Mouse (Mus musculus) forebrain, embryonic 15.5 days (tissue): ENCODE results near the gene Pgk1. TPM values are rescaled to one million over a fixed set of nuclear protein-coding genes. Genes with fewer than 3 reads are reported as not detected.

Source experiments
- polyA plus RNA-seq: library from polyadenylated mRNA; unstranded; fragments of >200 nt; fragmentation: Nextera tagmentation; extraction: Ambion mirVana; gene quantifications from 2 replicates; pipeline ENCODE4 v1.2.1, GENCODE M21; 2015

Gene Pgk1
- polyA plus RNA-seq, 1 experiment from 2014 or later = 262 TPM

Other genes starting within 250 kb of the Pgk1 start
- gene Magt1, start 175.2 kb upstream of the Pgk1 start, polyA plus RNA-seq = 22.2 and 23.9 TPM in 2 replicates
- 339 and 347 TPM in 2 replicates for gene Cox7b, start 171.4 kb upstream of the Pgk1 start, polyA plus RNA-seq
- gene Atp7a, start 159.8 kb upstream of the Pgk1 start, polyA plus RNA-seq = 16.5 and 17.6 TPM in 2 replicates
- gene Tlr13, start 43.9 kb upstream of the Pgk1 start, polyA plus RNA-seq = 0.23 and 0.33 TPM in 2 replicates
- gene Taf9b, start 34.1 kb downstream of the Pgk1 start, polyA plus RNA-seq = 11.4 and 14.5 TPM in 2 replicates
- not detected in 2 replicates for gene Fnd3c2, start 68.3 kb downstream of the Pgk1 start, polyA plus RNA-seq